Mouse (Mus musculus): Measurements from ENCODE around the gene Brsk1.
A peak's percentile ranks its signal among the peaks of the same experiment; 100 is the strongest.

DNA sequence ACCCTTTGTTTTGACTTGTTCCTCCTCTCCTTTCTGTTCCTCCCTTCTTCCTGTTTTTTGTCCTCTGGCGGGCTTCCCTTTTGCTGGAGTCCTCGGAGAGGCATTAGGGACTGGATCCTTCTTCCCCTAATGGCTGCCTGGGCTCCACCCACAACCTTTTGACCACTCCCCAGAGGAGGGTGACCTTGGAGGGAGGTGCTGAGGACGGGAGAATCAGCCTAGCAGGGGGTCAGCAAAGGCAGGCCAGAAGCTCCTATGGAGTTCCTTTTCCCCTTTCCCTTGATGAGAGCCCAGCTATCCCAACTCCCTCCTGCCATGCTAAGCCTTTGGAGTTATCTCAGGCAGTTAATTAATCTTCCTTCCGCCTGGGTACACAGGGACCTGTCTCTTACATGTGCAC is 50.7 kb downstream of the Brsk1 start:
- TF ChIP-seq POLR2A (IDR thresholded peaks at IDR 0.05; ENCODE audit: low read depth, low read length) (peak; percentile 61), CTCF (IDR thresholded peaks at IDR 0.05; ENCODE audit: borderline replicate concordance, insufficient read depth, low read length) (no peak)

Data from embryonic fibroblast, embryonic 13.5 days (primary cell).